Mouse (Mus musculus) yolk sac, embryonic 10.5 days (tissue): ENCODE data around the gene Mst1r.

ENCODE experiments used
- DNase-seq: peaks from one replicate; pipeline ENCODE4 v3.0.0-alpha.2; 2017; ENCODE audit warnings: low spot score

The Mst1r gene

DNA sequence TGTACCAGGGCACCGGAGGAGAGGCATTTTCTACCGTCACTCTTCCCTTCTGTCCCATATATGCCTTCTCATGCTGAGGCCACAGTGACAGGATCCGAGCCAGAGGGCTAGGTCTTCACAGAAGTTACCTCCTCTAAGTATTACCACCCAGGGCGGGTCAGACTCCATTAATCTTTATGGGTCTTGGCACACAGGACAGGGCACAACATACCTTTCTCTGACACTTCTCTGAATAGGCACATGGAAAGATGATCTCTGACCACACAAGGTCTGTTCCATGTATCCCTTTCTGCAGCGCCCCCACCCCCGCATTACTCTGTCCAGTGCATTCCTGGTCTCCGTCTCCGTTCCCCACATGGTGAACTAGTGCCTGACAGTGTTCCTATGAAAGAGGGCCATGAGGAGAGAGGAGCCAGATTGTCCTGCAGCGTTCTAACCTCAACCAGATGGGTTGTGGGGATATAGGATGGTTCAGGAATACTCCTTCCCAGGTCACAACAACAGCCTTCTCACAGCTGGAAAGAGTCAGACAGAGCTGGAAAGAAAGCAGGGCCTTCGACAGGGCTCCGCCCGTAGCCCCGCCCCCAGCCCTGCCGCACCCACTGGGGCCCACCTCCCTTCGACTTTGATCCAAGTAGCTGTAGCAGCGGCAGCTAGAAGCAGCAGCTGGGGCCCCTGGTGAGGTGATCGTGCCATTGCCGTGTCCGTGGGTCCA is at the start of gene Mst1r:
Gene Mst1r (plus strand): TSS at position 622 of the 715 bp plus-strand sequence.
- peak; percentile 90 for DNase-seq

DNA sequence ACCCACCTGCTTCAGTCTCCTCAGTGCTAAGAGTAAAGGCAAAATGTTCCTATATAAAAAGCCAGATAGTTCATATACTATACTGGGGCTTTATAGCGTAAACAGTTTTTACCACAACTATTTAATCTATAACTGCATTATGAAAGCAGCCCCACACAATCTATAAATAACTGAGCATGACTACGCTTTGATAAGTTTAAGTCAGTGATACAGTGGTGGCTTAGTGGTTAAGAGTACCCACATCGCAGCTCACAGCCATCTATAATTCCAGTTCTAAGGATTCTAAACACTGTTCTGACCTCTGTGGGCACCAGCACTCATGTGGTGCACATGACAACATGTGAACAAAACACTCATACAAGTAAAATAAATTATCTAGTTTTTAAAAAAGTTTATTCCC is 48.3 kb upstream of the Mst1r start:
- no peak for DNase-seq

DNA sequence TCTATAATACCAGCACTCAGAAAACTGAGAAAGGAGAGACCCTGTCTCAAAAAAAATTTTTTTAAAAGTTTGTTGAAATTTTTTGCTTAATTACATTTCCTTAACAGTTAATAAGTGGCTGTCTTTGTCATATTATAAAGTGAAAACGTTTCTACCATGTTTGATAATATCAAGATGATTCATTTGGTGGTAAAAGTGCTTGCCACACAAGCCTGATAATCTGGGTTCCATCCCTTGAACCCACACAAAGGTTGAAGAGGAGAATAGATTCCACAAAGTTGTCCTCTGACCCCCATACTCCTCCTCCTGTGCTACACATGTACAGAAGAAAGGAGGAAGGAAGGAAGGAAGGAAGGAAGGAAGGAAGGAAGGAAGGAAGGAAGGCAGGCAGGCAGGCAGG is 42.2 kb upstream of the Mst1r start:
- no peak for DNase-seq

DNA sequence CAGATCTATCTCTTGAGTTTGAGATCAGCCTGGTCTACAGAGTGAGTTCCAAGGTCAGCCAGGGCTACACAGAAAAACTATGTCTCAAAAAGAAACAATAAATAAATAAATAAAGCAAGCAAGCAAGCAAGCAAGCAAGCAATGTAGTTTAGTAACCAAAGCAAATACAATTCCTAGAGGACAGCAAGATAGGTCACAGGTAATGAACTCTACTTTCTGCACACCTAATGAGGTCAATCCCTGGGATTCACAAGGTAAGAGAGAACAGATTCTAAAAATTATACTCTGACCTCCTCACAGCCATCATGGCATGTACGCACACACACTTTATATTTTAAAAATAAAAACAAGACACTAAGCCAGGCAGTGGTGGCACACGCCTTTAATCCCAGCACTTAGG is 40.6 kb upstream of the Mst1r start:
- no peak for DNase-seq

GRCm38 (mm10) chr9:107872350-107873098 is 34.1 kb upstream of the Mst1r start:
- peak; percentile 93 for DNase-seq

DNA sequence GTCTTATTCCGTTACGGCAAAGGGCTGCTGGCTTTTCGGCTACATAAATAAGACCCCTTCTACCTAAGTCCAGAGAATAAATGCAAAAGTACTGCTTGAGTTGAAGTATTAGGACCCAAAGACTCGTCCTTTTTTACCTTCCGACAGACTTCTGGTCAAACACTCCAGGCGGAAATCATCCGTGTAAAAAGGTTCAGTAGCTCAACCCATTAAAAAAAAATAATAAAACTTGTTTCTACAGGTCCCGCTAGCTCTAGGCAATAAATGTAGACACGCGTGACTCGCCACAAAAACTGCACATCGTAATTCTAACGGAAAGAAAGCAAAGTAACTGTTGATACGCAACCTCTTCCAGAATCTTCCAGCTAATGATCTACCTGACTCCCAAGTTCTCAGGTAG is 33.5 kb upstream of the Mst1r start, which contains the start of gene Rbm6:
Gene Rbm6 (minus strand): TSS at position 101 of the 400 bp plus-strand sequence.
- no peak for DNase-seq

- no peak for DNase-seq
Observed at GRCm38 (mm10) chr9:107880411-107880810, 26.3 kb upstream of the Mst1r start.

DNA sequence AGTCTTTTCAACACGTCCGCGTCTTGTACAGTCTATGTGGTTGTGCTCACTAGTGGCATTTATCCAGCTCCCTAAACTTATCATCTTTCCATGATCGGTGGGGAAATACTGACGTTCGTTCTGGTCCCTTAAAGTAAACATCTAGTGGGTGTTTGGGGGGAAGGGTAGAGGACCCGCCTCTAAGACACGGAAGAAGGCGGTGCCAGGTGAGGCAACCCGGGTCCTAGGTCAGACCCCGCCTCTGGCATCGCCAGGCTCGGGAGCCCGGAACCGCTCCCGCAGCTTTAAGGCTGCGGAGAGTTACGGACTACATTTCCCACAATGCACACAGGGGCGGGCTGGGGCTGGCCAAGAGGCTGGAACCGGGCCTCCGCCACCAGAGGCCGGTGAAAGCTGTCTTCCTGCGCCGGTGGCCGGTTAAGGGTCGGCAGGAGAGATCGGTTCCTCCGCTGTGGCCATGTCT is 18.8 kb upstream of the Mst1r start, which contains the start of gene Mon1a:
Gene Mon1a (plus strand): TSS at position 348 of the 463 bp plus-strand sequence.
- DNase-seq: peak; percentile 91

DNA sequence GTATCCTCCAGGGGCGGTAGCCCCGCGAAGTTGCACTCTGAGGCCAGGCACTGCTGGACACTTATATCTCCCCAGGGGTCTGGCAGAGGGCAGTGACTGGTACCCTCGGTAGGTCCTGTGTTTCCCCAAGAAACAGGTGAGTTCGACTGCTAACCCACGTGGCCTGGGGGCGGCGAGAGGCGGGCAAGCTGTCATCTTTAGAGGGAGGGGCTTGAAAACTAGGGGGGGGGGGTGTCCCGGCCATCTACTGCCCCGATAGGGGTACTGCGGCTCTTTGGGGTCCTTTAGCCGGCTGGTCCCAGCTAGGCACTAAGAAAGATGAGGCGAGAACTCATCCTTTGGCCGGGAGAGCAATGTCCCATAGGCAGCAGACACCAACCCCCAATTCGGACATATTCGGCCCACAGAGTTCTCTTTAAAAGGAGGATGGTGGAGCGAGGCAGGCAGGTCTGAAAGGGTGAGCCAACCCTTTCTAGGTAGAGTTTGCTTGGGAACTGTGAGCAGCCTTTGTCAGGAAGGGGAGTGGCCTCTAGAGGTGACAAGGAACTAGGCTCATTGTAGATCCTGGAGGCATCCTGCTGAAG is 18.3 kb upstream of the Mst1r start:
- DNase-seq: peak; percentile 80

- peak; percentile 81 for DNase-seq
Observed at GRCm38 (mm10) chr9:107890260-107890659, 16.4 kb upstream of the Mst1r start.

DNA sequence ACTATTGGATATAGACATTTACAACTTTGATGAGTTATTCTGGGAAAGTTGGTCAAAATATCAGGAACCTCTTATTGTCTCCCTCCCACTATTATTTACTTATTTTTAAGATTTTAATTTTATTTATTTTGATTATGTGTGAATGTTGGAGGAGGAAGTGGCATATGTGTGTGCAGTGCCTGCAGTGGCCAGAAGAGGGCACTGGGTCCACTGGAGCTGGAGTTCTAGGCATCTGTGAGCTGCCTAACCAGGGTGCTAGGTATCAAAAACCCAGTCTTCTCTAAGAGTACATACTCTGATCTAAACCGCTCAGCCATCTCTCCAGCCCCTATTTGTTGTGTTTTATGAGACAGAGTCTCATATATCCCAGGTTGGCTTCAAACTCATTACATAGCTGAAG is 15.7 kb upstream of the Mst1r start:
- DNase-seq: no peak

GRCm38 (mm10) chr9:107898563-107898962 is 8.1 kb upstream of the Mst1r start:
- no peak for DNase-seq

GRCm38 (mm10) chr9:107899855-107900254 is 6.8 kb upstream of the Mst1r start:
- no peak for DNase-seq

DNA sequence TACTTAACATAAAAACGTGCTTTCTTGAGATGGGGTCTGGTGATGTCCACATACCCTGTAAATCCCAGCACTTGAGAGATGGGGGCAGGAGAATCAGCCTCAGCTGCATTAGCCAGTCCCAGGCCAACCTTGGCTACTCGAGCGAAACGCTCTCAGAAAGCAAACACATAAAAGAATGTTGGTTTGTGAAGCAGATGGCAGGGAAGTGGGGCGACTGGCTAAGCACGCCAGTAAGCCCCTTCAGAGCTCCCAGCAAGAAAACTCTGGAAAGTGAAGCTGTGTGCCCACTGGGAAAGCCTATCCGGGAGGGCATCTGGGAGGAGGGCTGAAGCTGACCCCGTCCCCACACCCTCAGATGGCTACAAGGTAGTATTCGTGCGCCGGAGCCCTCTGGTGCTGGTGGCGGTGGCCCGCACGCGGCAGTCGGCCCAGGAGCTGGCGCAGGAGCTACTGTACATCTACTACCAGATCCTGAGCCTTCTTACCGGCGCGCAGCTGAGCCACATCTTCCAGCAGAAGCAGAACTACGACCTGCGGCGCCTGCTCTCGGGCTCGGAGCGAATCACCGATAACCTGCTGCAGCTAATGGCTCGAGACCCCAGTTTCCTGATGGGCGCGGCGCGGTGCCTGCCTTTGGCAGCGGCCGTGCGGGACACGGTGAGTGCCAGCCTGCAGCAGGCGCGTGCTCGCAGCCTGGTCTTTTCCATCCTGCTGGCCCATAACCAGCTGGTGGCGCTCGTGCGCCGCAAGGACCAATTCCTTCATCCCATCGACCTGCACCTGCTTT is 5.6 kb upstream of the Mst1r start:
- peak; percentile 47 for DNase-seq

GRCm38 (mm10) chr9:107901627-107901914 is 5.1 kb upstream of the Mst1r start:
- DNase-seq: no peak

- peak; percentile 76 for DNase-seq
Observed at GRCm38 (mm10) chr9:107904726-107905125, 1.9 kb upstream of the Mst1r start.

DNA sequence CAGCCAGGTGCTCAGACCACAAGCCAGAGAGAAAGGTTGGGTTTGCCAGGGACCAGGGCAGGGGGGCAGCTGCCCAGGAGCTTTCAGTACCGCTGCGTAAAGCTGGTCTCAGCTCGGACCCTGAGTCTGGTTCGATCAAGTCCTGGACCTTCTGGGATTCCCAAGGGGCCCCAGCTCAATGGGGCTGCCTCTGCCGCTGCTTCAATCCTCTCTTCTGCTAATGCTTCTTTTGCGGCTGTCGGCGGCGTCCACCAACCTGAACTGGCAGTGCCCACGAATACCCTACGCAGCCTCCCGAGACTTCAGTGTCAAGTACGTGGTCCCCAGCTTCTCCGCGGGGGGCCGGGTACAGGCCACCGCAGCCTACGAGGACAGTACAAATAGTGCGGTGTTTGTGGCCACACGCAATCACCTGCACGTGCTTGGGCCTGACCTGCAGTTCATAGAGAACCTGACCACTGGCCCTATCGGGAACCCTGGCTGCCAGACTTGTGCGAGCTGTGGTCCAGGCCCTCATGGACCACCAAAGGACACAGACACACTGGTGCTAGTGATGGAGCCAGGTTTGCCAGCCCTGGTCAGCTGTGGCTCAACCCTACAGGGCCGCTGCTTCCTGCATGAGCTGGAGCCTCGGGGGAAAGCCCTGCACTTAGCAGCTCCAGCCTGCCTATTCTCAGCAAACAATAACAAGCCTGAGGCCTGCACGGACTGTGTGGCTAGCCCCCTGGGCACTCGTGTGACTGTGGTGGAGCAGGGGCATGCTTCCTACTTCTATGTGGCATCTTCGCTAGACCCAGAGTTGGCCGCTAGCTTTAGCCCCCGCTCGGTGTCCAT is 511 bp downstream of the Mst1r start:
- no peak for DNase-seq

DNA sequence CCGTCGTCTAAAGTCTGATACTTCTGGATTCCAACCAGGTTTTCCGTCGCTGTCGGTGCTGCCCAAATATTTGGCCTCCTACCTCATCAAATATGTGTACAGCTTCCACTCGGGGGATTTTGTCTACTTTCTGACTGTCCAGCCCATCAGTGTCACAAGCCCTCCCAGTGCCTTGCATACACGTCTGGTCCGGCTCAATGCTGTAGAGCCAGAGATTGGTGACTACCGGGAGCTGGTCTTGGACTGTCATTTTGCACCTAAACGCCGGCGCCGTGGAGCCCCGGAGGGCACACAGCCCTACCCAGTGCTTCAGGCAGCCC is 1.1 kb downstream of the Mst1r start:
- DNase-seq: no peak

DNA sequence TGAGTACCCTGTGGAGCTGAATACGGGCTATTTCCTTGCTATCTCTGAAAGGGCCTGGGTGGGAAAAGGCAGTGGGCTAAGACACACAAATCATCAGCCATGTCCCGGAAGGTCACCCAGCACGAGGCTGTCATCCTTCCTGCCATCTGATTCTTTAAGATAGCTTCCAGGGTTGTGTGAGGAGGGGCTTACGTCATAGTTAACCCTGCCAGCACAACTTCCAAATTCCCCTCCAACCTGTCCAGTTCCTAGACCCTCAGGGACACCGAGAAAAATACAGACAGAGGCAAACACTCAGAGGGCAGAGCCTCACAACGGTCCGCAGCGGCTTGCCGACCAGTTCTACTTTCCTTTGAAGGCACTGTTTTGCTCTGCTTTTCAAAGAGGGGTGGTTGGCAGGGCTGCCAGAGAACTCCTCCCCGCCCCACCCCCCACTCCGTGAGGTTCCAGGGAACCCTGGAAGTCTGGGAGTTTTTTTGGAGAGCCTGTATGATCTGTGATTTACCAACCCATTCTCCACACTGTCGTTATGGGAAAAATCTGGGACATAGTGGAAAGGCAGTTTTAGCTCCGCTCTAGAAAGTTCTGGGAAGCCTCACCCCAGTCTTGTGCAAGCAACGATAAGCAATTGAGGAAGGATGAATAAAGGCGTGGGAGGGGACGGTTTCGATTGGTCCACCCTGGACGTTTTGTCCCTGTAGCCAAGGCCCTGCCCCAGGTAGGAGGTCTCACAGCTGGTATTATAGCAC is 1.9 kb downstream of the Mst1r start:
- DNase-seq: no peak

GRCm38 (mm10) chr9:107910025-107910769 is 3.5 kb downstream of the Mst1r start:
- DNase-seq: no peak
